Mouse (Mus musculus): ENCODE measurements around the gene Rpap1.

The Rpap1 gene

DNA sequence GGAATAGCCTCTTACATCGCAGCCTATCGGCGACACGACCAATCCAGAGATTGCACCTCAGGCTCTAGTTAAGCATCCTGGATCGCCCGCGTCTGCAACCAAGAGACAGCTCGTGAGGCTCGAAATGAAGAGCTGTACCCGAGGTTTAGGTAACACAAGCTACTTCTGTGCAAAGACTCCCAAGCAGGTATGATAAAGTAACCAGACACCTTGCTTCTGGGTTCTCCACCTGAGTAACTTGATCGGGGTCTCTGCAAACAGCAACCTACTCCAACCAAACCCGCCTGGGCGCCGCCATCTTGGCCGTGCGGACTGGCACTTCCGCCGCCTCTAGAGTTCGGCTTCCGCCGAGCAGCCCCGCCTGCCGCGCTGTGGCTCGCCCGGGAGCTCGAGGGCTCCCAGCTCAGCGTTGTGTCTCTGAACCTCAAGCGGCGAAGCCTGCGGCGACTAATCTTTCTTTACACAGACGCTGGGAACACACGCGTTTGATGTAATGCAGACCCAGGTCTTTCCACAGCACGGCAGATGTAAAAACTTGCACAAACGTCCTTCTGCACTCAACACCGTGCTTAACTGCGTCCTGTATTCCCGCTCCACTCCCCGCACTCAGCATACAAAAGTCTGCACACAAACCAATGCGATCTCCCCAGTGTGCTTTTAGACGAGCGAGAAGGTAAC, at the start of gene Rpap1:
TSS of gene Rpap1 (minus strand) at position 332 of the 678 bp plus-strand sequence.
- in situ Hi-C loops (cut with MboI, MseI), result no loop called here

GRCm38 (mm10) chr2:119834231-119834630, 46.9 kb upstream of the Rpap1 start:
- in situ Hi-C loops (cut with MboI, MseI), result no loop called here

DNA sequence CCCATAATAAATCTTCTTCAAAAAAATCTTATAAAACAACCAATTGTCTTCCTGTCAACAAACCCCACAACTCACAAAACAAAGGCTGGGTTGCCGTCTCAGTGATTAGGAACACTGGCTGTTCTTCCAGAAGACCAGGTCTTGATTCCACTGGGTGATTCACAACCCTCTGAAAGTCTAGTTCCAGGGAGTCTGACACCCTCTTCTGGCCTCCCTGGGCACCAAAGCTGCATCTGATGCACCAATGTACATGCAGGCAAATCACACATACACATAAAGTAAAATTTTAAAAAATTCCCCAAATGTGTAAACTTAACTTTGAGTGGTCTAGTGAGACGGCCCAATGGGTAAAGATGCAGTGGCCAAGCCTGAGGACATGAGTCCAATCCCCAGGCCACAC, 43.2 kb upstream of the Rpap1 start:
- in situ Hi-C loops (cut with MboI, MseI), result no loop called here

DNA sequence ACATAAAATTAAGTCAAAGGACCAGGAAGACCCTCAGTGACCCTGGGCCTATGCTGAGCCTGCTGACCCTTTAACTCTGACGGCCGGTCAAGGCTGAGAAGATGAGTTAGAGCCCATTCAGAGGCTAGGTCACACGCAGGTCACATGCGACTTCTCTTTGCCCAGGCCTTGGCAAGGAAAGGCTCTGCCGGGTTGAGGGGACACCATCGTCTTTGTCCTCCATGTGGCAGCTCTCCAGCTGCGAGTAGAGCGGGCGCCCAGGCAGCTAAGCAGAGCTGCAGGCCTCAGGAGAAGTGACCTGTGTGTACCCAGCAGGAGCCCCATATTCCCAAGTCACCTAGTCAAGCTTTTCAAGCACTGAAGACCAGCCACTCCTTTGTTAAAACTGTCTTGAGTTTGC, 33.8 kb upstream of the Rpap1 start:
- in situ Hi-C loops (cut with MboI, MseI), result no loop called here

DNA sequence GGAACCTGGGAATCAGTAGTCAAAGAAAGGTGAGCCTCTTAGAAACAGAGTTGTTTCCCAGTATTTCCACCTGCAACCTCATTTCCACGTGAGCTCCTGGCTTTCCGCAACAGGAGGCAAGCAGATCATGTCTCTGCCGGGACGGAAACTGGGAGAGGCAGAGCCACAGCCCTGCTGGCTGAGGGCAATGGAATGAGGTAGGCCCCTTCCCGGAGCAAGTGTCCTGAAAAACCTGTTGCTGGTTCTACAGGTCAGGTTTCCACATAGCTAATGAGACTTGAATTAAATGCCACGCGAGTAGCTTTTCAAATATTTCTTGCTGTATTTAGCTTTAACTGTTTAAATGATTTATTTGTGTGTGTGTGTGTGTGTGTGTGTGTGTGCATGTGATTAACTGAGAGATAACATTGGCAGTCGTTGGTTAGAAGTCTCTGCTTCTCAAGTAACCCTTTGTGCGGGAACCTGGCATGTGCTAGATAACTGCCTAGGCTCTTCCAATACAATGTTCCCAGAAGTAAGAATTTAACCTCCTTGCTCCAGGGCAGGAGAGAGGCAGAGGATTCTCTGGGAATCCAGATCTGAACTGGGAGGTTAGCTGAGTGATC, 31.4 kb upstream of the Rpap1 start:
- in situ Hi-C loops (cut with MboI, MseI), result no loop called here

DNA sequence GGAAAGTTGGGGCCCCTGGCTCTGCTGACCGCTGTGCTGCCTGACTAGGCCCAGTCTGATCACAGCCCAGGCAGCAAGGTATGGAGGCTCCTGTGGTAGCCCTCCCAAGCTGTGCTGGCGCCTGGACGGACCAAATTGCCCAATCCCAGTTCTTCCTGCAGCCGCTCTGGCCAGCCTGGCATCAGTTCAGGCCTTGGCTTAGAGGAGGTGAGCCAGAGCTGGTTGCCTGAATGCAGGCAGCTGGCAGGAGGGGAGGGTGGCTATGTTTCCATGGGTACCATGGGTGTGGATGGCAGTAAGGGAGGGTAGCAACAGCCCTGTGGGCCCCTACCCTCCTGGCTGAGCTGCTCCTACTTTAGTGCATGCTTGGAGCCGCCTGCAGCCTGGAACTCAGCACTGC, 29.7 kb upstream of the Rpap1 start:
- in situ Hi-C loops (cut with MboI, MseI), result no loop called here

GRCm38 (mm10) chr2:119816611-119817010, 29.3 kb upstream of the Rpap1 start:
- in situ Hi-C loops (cut with MboI, MseI), result no loop called here

DNA sequence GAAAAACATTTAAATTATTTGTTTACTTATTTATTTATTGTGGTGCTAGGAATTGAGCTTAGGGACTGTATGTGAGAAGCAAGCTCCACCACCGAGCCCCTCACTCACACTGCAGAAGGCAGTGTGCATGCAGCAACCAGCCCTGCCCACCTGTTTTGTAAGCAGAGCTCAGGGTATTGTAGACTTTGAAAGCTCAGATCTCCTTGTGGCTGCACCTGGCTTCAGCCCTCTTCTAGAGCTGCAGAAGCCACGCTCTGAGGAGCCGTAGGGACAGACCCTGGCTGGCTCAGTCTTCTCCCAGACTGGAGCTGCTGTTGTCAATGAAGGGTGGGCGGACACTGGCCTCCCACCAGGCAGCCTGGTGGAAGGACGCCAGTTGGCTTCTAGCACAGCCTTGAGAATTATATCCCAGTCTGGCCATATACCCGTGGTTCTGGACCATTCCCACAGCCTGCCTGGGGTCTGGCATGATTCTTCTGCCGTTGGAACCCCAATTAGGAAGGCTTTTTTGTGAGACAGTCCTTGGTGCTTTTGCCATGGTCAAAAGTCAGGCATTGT, 27.1 kb upstream of the Rpap1 start:
- in situ Hi-C loops (cut with MboI, MseI), result no loop called here

DNA sequence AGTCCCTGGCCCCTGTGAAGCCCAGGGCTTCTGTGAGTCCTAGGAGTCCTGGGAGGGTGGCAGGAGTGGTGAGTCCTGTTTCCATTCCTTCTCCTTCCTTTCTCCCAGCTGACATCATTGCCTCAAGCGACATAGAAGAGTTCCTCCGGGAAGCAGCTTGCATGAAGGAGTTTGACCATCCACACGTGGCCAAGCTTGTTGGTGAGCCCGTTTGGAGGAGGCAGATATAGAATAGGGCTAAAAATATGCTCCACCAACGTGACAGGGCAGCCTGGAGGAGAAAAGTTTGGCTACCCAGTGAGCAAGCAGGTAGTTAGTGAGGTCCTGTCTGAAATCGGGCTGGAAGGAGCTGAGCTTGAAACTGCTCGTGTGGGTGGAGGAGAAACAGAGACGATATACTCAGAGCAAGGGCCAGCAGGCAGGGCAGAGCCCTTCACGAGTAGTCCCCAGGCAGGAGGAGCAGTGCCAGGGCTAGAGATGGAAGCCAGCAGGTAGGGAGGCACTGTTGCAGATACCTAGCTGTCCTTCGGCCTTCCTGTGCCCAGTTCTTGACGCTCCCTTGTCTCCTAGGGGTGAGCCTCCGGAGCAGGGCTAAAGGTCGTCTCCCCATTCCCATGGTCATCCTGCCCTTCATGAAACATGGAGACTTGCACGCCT, 24.3 kb upstream of the Rpap1 start:
- in situ Hi-C loops (cut with MboI, MseI), result no loop called here

DNA sequence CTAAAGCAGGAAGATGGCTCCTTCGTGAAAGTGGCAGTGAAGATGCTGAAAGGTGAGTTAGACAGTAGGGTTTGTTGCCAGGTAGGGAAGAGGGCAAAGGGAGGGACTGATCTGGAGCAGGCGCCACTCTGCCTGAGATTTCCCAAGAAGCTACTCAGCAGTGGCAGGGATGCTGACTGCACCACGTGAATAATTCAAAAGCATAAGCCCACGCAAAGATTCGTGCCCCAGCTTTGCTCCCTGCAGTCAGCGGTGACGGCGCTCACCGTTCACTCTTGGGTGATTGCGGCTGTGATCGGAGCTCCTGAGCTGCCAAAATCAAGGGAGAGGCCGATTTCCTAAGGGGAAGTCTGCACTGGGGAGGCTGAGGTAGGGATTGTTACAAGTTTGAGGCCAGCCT, 23.6 kb upstream of the Rpap1 start:
- in situ Hi-C loops (cut with MboI, MseI), result no loop called here

DNA sequence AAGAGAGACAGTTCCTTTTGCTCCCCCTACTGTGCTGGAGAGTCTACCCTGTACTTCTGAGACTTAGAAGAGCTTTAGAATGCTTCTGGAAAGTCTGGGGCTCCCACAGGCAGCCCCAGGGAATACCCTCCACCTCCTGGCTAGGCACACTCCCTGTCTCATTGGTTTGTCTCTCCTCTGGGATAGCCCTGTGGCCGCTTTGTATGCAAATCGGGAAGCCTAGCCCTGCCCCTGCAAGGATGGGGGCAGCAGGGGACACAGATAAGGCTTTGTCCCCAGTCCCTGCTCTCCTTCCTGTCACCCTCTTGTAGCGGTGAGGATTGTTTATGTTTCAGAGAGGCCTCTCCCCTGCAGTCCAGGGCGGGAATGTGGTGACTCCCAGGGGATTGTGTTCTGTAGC, 21.5 kb upstream of the Rpap1 start:
- in situ Hi-C loops (cut with MboI, MseI), result loop anchor here in 1 of 2 experiments (5.0 kb wide), 1 partner anchor 363 kb away; no protein-coding TSS in a partner anchor

DNA sequence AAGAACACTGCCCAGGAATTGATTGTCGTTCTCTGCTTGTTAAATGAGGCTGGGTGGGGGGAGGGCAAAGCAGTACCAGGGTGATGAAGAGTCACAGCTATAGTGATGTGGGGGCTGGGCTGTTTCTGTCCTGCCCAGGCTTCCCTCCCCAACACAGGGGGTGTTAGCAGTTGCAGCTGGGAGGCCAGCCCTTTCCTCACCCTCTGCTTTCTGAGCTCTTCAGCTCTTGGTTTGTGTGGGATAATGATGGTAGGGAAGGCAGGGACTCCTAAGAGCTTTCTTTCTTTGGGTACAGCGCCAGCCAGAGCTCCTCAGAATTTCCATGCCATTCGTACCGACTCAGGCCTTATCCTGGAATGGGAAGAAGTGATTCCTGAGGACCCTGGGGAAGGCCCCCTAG, 21.1 kb upstream of the Rpap1 start:
- in situ Hi-C loops (cut with MboI, MseI), result loop anchor here in 1 of 2 experiments (5.0 kb wide), 1 partner anchor 364 kb away; no protein-coding TSS in a partner anchor

- in situ Hi-C loops (cut with MboI, MseI), result loop anchor here in 1 of 2 experiments (5.0 kb wide), 1 partner anchor 367 kb away; no protein-coding TSS in a partner anchor
These were observed 18.2 kb upstream of the Rpap1 start for GRCm38 (mm10) chr2:119805536-119805935.

DNA sequence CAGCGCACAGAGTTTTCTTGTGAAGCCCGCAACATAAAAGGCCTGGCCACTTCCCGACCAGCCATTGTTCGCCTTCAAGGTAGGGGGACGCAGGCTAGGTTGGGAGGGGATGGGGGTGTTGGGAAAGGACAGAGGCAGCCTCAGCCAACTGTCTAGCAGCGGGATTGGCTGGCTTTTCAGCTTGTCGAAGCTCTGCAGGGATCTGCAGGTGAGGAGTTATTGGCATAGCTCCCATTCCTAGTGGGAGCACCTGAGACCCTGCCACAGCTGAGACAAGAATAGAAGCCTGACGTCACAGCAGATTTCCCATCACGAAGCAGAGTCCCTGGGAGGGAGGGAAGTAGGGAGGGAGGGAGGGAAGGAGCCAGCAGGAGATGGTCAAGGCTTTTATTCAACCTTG, 17.4 kb upstream of the Rpap1 start:
- in situ Hi-C loops (cut with MboI, MseI), result loop anchor here in 1 of 2 experiments (5.0 kb wide), 1 partner anchor 368 kb away; no protein-coding TSS in a partner anchor

- in situ Hi-C loops (cut with MboI, MseI), result no loop called here
These were observed 16.9 kb upstream of the Rpap1 start for GRCm38 (mm10) chr2:119804275-119804628.

DNA sequence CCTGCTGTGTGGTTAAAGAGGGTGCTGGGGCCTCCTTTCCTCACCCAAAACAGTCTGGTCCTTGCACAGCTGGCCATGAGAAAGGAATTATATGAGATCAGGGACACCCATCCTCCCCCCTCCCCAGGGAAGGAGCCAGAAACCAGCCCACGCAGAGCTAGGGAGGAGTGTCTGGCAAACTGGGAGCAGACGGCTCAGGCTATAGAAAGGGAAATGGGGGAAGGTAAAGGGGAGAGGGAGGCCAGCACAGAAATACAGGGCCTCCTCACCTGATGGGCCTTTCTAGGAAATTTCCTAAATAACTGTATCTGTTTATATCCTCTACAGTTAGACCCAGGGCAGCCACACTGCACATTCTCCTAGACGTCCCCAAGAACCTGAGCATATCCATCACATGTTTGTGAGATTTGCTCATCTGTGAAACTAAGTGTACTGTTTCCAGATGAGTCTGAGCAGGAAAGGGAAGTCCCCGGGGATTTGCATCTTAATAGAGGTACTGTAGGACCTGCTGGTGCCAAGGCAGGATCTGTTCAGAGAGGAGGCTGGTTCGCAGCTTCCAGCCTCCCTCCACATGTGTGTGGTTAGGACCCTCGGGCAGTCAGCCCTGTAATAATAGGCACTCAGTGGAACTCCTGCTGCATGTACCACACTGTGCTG, 16.4 kb upstream of the Rpap1 start:
- in situ Hi-C loops (cut with MboI, MseI), result no loop called here

DNA sequence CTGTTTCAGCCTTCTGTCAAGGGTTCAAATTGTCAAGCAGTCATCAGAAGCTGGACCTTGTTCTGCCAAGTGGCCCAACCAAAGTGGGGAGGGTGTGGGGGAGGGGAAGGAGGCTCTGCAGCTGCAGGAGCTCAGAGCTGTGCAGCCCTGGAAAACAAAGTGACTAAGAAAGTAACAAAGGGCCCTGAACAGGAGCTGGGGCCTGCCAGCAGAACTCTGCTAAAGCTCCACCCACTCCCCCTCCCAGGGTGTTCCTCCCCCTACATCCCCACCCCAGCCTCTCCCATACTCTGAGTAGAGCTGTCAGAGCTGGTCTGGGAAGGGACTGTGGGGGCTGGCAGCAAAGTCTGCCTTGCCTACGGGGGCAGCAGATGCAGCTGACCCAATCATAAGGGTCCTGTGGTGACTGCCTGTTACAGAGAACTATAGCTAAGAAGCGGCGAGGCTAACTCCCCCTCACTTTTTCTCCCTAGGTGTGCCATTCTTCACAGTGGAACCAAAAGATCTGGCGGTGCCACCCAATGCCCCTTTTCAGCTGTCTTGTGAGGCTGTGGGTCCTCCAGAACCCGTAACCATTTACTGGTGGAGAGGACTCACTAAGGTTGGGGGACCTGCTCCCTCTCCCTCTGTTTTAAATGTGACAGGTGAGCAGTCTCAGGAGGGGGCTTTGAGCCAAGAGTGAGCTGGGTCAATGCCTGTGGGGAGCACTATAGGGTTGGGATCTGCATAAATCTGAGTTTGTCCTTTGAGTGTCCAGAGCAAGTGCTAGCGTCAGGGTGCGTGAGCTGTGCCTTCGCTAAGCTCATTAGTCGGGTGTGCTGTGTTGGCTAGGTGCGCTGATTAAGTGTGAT, 15.7 kb upstream of the Rpap1 start:
- in situ Hi-C loops (cut with MboI, MseI), result no loop called here

- in situ Hi-C loops (cut with MboI, MseI), result no loop called here
These were observed 13.8 kb upstream of the Rpap1 start for GRCm38 (mm10) chr2:119800876-119801846.

DNA sequence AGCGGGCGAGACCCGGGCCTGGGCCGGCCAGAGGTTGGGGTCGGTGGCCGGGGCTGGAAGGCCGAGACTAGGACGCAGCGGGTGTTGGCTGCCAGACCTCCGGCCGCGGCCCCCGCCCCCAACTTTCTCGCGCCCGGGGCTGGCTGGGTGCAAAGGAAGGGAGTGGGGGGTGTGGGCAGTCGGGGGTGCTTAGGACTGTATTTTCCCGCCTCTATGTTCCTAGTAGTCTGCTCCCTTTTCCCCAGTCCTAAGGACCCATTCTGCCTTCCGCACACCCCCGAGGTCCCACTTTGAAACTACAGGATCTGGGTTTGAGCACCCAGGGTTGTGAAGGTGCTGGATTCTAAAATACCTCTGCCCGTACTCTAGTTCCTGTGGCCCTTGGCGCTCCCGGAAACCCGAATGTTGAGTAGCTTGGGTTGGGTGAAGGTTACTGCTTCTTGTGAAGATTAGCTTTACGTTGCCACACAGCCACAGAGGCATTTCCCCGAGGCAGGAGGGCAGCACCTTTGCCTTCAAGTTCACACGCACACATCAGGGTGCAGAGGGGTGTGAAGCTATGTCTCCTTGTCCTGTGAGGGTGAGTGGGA, 12.7 kb upstream of the Rpap1 start:
- in situ Hi-C loops (cut with MboI, MseI), result no loop called here

Data from T-helper 17 cell (primary cell).